Mouse (Mus musculus) embryonic fibroblast, embryonic 13.5 days (primary cell): ENCODE data around the gene Zbtb12.

Experiments used
- CTCF ChIP-seq: IDR thresholded peaks from 2 replicates; pipeline ENCODE4 v1.5.1; 2011; ENCODE audit warnings: mild to moderate bottlenecking, control low read depth, low read length, moderate library complexity, borderline replicate concordance; ENCODE audit not compliant: insufficient read depth
- POLR2A ChIP-seq: IDR thresholded peaks from 2 replicates; pipeline ENCODE4 v1.6.1; 2011; ENCODE audit warnings: low read depth, mild to moderate bottlenecking, control low read depth, low read length, moderate library complexity

DNA sequence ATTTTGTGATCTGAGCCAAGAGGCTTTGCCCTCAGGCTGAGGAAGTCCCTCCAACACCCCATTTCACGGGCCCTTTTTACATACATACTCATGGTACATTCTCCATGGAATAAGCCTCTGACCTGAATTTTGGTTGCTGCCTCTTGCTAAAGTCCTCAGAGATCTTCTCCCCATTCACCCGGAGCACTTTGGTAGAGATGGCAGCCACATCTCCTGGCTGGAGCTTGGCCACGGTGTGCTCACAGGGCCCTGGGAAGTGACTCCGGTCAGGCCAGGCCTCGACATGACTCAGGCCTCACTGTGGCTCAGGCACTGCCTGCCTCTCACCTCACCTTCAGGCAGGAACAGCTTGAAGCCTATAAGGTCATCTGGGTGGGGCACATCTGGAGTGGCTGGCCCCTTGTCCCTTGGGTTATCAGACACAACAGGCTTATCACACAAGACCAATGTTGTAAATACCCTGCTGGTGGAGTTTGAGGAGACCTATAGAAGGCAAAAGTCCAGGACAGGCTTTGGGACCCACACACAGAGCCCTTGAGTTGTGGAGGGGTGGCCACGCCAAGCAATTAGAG, 38.5 kb upstream of the Zbtb12 start:
- TF ChIP-seq CTCF (no peak), POLR2A (no peak)
